Mouse (Mus musculus) spleen, postnatal 14 days (tissue): Measurements from ENCODE around the gene Syne4.

Experiments used
- DNase-seq, 2 experiments: peaks; one replicate each; pipeline ENCODE4 v3.0.0; 2021 to 2022; ENCODE audit warnings: low spot score in 2 of 2

Gene Syne4

DNA sequence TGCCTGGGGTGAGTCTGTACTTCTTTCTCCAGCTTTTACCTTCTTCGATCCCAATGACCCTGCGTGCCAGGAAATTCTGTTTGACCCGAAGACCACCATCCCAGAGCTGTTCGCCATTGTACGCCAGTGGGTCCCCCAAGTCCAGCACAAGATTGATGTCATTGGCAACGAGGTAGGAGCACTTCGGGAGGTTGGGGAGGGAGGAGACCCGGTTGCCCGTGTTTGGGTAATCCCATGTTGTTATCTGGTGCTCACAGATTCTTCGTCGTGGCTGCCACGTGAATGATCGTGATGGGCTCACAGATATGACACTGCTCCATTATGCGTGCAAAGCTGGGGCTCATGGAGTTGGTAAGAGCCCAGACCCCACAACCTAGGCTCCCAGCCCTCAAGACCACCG is 17.8 kb upstream of the Syne4 start:
- no peak for DNase-seq

DNA sequence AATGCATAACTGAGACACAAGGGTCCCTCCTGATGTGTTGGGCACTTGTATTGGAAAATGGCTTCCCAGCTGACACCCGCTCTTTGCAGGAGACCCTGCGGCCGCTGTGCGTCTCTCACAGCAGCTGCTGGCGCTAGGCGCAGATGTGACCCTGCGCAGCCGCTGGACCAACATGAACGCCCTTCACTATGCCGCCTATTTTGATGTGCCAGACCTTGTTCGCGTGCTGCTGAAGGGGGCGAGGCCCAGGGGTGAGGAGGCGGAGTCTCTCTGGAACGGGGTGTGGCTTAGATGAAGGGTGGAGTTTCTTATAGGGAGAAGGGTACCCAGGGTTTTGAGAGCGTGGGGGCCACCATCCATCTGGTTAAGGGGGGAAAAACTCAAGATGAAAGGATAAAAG is 17.3 kb upstream of the Syne4 start:
- no peak for DNase-seq

DNA sequence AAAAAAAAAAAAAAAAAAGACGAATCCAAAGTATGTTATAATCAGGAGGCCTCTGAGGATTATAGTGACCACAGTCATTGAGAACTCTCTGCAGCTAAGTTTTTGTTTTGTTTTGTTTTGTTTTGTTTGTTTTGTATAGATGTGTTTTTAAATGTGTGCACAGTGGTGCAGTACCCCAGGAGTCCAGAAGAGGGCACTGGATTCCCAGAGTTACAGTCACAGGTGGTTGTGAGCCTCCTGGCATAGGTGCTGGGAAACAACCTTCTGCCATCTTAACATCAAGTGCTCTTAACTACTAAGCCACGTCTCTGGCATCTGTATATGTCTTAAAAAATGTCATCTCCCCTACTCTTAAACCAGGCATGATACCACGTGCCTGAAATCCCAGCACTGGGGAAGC is 13.7 kb upstream of the Syne4 start:
- no peak for DNase-seq

GRCm38 (mm10) chr7:30306083-30306779 is 8.4 kb upstream of the Syne4 start:
- DNase-seq, result no peak

- peak; percentile 71 to 76 for DNase-seq
Measured at GRCm38 (mm10) chr7:30308076-30309005, 6.3 kb upstream of the Syne4 start, which contains the start of gene Alkbh6. Gene Alkbh6, plus strand, starts transcription at chr7:30308717.

DNA sequence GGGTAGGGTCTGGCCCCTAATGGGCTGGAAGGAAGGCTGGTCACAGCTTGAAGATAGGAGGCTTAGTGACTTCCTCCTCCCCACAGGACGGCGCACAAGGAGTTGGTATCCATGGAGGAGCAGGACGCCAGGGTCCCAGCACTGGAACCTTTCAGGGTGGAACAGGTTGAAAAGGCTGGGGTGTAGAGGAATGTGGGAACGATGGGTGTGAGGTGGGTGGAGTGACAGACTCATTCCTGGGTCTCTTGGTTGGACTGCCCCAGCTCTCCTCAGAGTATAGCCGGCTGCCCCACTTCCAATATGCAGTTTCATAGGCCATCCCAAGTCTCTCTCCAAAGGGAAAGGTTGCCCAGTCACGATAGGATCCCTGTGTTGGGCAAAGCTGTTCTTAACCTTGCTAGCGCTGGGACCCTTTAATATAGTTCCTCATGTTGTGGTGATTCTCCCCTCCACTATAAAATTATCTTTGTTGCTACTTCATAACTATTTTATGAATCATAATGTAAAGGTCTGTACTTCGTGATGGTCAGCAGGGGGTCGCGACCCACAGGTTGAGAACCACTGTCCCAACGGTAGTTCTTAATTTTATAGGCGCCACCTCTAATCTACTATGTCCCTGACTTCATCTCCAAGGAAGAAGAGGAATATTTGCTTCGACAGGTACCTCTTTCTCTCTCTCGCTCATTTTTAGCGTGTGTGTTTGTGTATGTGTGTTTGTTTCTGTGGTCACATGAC is 5.0 kb upstream of the Syne4 start:
- no peak for DNase-seq

DNA sequence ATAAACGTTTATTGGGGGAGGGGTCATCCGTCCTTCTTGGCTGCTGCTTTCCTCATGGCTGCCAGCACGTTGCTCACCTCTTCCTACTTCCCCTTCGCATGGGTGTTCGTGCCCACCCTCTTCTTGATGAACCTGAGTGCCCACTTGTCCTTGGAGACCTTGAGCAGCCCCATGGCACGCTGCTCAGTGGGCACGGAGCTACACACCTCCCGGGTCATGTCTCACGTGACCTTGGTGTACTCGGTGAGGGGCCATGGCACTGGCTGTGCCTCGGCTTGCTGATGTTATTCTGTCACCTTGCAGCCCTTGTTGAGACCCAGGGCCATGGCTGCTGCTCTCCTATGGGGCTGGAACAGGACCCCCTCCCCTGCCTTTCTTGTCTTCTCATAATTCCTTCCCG is 4.5 kb upstream of the Syne4 start:
- no peak for DNase-seq

- no peak for DNase-seq
Measured at GRCm38 (mm10) chr7:30313666-30314320, 814 bp upstream of the Syne4 start.

GRCm38 (mm10) chr7:30315559-30316529 is 1.2 kb downstream of the Syne4 start:
- no peak for DNase-seq

DNA sequence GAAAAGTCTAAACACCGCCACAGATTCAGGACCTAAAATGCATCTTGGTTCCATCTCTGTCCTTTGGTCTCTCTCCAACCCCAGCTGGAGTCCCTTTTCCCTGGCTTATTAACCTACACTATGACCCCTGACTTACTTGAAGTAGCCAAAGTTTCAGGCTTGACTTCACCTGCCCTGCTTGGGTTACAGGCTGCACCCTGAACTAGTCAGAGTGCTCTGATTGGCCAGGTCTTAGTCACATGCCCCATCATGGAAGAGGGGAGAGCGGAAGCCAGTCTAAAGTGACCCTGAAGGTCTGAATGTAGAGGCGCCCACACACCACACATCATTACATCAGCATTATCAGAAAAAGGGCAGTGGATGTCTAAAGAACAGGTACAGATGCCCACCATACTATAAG is 3.5 kb downstream of the Syne4 start:
- DNase-seq, result no peak

GRCm38 (mm10) chr7:30320946-30321345 is 6.3 kb downstream of the Syne4 start:
- no peak for DNase-seq

DNA sequence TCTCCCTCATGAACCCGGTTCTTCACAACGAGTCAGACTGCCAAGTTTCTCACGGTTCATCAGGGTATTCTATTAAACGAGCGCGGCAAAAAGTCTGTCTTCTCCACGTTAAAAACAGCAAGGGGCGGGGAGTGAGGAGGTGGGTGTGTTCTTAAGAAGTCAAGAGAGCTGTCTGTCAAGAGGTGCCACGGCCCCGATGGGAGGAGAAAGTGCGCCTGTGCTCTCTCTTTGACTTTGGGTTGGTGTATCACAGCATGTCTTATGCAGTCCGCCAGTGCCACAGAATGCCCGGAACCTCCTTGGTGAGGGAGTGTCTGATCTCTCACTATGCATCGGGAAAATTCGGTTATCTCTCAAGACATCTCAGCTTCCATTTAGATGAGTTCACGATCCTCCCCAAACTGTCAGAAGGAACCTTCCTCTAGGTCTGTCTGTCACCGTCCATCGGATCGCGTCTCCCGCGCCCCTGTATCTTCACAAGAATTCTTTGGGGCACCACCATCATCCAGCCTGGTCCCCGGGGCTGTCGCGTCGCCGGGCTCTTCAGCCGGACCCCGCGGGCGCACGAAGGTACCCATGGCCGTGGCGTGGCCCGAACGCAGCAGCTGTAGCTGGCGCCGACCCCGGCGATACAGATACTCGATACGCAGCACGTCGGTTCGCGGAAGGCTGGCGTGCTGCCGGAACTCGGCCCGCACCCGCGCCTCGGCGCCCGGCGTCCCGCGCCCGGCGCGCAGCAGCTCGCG is 7.1 kb downstream of the Syne4 start, which contains the start of gene E130208F15Rik:
Gene E130208F15Rik, plus strand, starts transcription at position 202 of the 746 bp plus-strand sequence.
- peak; percentile 37 to 51 for DNase-seq

DNA sequence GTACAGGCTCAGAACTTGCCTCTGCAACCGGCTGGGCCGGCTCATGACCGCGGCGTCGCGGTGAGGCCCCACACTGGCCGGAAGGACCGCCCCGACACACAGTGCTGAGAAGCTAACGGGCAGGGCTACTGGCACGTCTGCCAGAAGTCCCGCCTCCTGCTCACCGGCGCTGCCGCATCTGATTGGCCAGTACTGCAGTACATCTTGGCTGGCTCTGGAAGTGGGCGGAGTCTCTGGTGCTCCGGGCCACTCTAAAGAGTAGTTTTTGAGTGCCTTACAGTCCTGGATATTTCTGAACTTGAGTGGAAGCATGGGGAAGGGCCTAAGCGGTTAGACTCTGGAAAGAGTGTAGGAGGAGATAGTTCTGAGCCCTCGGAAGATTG is 7.7 kb downstream of the Syne4 start:
- DNase-seq, result peak; percentile 92 to 94

GRCm38 (mm10) chr7:30322865-30323264 is 8.3 kb downstream of the Syne4 start:
- no peak for DNase-seq

- DNase-seq, result no peak
Measured at GRCm38 (mm10) chr7:30323795-30324194, 9.2 kb downstream of the Syne4 start, which contains the start of gene Sdhaf1. Gene Sdhaf1, minus strand, starts transcription at chr7:30323895.

- no peak for DNase-seq
Measured at GRCm38 (mm10) chr7:30324300-30324944, 9.8 kb downstream of the Syne4 start.

GRCm38 (mm10) chr7:30325364-30325763 is 10.8 kb downstream of the Syne4 start:
- DNase-seq, result peak; percentile 27 to 61

DNA sequence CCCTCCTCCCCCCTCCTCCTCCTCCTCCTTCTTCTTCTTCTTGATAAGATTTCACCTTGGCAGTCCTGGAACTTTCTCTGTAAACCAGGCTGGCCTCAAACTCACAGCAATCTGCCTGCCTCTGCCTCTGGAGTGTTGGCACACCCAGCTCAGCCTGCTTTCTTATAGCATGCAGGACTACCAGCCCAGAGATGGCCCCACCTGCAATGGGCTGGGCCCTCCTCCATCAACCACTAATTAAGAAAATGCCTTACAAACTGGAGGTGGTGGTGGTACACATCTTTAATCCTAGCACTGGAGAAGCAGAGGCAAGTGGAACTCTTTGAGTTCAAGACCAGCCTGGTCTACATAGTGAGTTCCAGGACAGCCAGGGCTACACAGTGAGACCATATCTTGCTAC is 11.8 kb downstream of the Syne4 start:
- DNase-seq, result no peak

DNA sequence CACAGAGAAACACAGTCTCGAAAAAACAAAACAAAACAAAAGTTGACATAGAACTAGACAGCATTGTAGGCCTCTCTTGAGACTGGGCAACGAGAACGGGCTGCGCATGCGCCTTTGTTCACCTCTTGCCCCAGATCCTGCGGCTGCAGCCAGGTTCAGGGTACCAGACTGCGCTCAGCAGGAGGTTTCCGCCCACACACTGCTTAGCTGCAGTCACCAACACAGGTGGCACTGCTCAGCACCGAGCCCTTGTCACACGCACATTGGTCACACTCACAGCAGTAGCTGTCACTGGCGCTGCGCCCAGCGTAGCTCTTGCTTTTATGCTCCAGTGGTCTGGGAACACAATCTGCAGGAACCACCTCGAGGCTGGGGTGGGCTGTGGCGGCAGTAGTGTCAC is 12.5 kb downstream of the Syne4 start:
- DNase-seq, result no peak
